Mouse (Mus musculus) heart, adult 2 months (tissue): ENCODE measurements around the gene B4gat1.

Source experiments
- CTCF ChIP-seq: fragments of 200-600 bp; IDR thresholded peaks from 2 replicates; pipeline ENCODE4 v1.8.1; 2022; ENCODE audit warnings: antibody characterized with exemption, mild to moderate bottlenecking, moderate library complexity
- EP300 ChIP-seq: fragments of 200-500 bp; IDR thresholded peaks from 2 replicates; pipeline ENCODE4 v1.6.1; 2011; ENCODE audit warnings: low read depth, low read length, control low read depth; ENCODE audit not compliant: insufficient read depth

- TF ChIP-seq EP300 (no peak), CTCF (peak; percentile 82)
Observed at GRCm38 (mm10) chr19:5050047-5050905, 11.7 kb downstream of the B4gat1 start, which contains the start of gene Rin1.
